Mouse (Mus musculus) MEL (cell line): ENCODE results near the gene Slc25a17. TPM values are rescaled to one million over a fixed set of nuclear protein-coding genes. Genes with fewer than 3 reads are reported as not detected.
A peak's percentile ranks its signal among the peaks of the same experiment; 100 is the strongest.

Experiments used
- DNase-seq: peaks from one replicate; pipeline ENCODE4 v3.0.0; 2011; ENCODE audit warnings: low read depth, low spot score
- H3K27ac ChIP-seq: 2 replicates; pipeline ENCODE4 v1.5.1; 2012; ENCODE audit warnings: low read depth, mild to moderate bottlenecking, control low read depth, low read length, moderate library complexity; ENCODE audit not compliant: control insufficient read depth
- H3K27me3 ChIP-seq, 2 experiments: fragments of 150-350 bp in 1 of 2; sonication (generic) in 1 of 2; 2 replicates each; pipeline ENCODE4 v1.6.1; 2012; ENCODE audit warnings: low read length in 2 of 2, mild to moderate bottlenecking in 2 of 2, improper control_type of control experiment in 1 of 2, moderate library complexity in 1 of 2; ENCODE audit not compliant: insufficient read depth in 2 of 2, control insufficient read depth in 1 of 2
- H3K36me3 ChIP-seq, 2 experiments: 2 replicates each; pipeline ENCODE4 v1.6.1; 2012 to 2014; ENCODE audit warnings: low read length in 2 of 2, improper control_type of control experiment in 1 of 2, inconsistent platforms in 1 of 2, mild to moderate bottlenecking in 1 of 2; ENCODE audit not compliant: insufficient read depth in 2 of 2, control insufficient read depth in 1 of 2
- H3K4me1 ChIP-seq, 2 experiments: fragments of 150-350 bp in 1 of 2; sonication (generic) in 1 of 2; 2 replicates each; pipeline ENCODE4 v1.6.1; 2012; ENCODE audit warnings: low read length in 2 of 2, improper control_type of control experiment in 1 of 2, mild to moderate bottlenecking in 1 of 2; ENCODE audit not compliant: insufficient read depth in 2 of 2, control insufficient read depth in 1 of 2
- H3K4me3 ChIP-seq, 2 experiments: fragments of 150-350 bp in 1 of 2; sonication (generic) in 1 of 2; 2 replicates each; pipeline ENCODE4 v1.5.1; 2012; ENCODE audit warnings: low read depth in 2 of 2, low read length in 2 of 2, mild to moderate bottlenecking in 2 of 2, moderate library complexity in 2 of 2, control low read depth in 1 of 2, improper control_type of control experiment in 1 of 2; ENCODE audit not compliant: control insufficient read depth in 1 of 2, insufficient read depth in 1 of 2
- H3K79me2 ChIP-seq: 2 replicates; pipeline ENCODE4 v1.6.1; 2012; ENCODE audit warnings: mild to moderate bottlenecking, low read length, moderate library complexity; ENCODE audit not compliant: control insufficient read depth, poor library complexity, insufficient read depth
- H3K9ac ChIP-seq: 2 replicates; pipeline ENCODE4 v1.6.1; 2012; ENCODE audit warnings: low read depth, mild to moderate bottlenecking, control low read depth, low read length, moderate library complexity; ENCODE audit not compliant: control insufficient read depth, poor library complexity, severe bottlenecking
- H3K9me3 ChIP-seq: fragments of 150-350 bp; sonication (generic); replicated peaks from 2 replicates; pipeline ENCODE4 v1.6.1; 2012; ENCODE audit warnings: mild to moderate bottlenecking, low read length, improper control_type of control experiment, moderate library complexity; ENCODE audit not compliant: insufficient read depth
- BHLHE40 ChIP-seq: IDR thresholded peaks from 2 replicates; pipeline ENCODE4 v1.6.1; 2012; ENCODE audit warnings: low read depth, mild to moderate bottlenecking, inconsistent platforms, low read length, improper control_type of control experiment, borderline replicate concordance
- CHD2 ChIP-seq: IDR thresholded peaks from 2 replicates; pipeline ENCODE4 v1.6.1; 2011; ENCODE audit warnings: low read length, improper control_type of control experiment
- CTCF ChIP-seq, 3 experiments: IDR thresholded peaks in 2 of 3; conservative IDR thresholded peaks in 1 of 3; 2 replicates each; pipeline ENCODE4 v1.5.1; 2011 to 2012; ENCODE audit warnings: low read length in 3 of 3, low read depth in 2 of 3, mild to moderate bottlenecking in 2 of 3, improper control_type of control experiment in 1 of 3, inconsistent platforms in 1 of 3, mixed read lengths in 1 of 3, moderate library complexity in 1 of 3; ENCODE audit not compliant: control insufficient read depth in 1 of 3, insufficient read depth in 1 of 3, poor library complexity in 1 of 3, severe bottlenecking in 1 of 3
- E2F4 ChIP-seq: IDR thresholded peaks from 2 replicates; pipeline ENCODE4 v1.6.1; 2011; ENCODE audit warnings: low read depth, low read length, improper control_type of control experiment, borderline replicate concordance
- ELF1 ChIP-seq: IDR thresholded peaks from 2 replicates; pipeline ENCODE4 v1.6.1; 2014; ENCODE audit warnings: low read depth, mild to moderate bottlenecking, inconsistent platforms, low read length, improper control_type of control experiment, moderate library complexity
- EP300 ChIP-seq, 2 experiments: IDR thresholded peaks; 2 replicates each; pipeline ENCODE4 v1.6.1; 2011; ENCODE audit warnings: improper control_type of control experiment in 2 of 2, low read length in 2 of 2, low read depth in 1 of 2, mild to moderate bottlenecking in 1 of 2
- ETS1 ChIP-seq: IDR thresholded peaks from 2 replicates; pipeline ENCODE4 v1.6.1; 2012; ENCODE audit warnings: low read depth, mild to moderate bottlenecking, inconsistent platforms, low read length, improper control_type of control experiment, moderate library complexity
- HCFC1 ChIP-seq: IDR thresholded peaks from 2 replicates; pipeline ENCODE4 v1.6.1; 2012; ENCODE audit warnings: low read depth, mild to moderate bottlenecking, inconsistent platforms, low read length, improper control_type of control experiment, moderate library complexity
- JUND ChIP-seq: IDR thresholded peaks from 2 replicates; pipeline ENCODE4 v1.6.1; 2011; ENCODE audit warnings: low read depth, mild to moderate bottlenecking, improper control_type of control experiment, low read length
- KAT2A ChIP-seq: conservative IDR thresholded peaks from 2 replicates; pipeline ENCODE4 v1.6.1; 2012; ENCODE audit warnings: low read depth, low read length, improper control_type of control experiment, inconsistent platforms
- MAX ChIP-seq: IDR thresholded peaks from 2 replicates; pipeline ENCODE4 v1.6.1; 2011; ENCODE audit warnings: low read length, improper control_type of control experiment
- MEF2A ChIP-seq: IDR thresholded peaks from 2 replicates; pipeline ENCODE4 v1.6.1; 2014; ENCODE audit warnings: low read depth, mild to moderate bottlenecking, inconsistent platforms, low read length, improper control_type of control experiment; ENCODE audit not compliant: poor library complexity, insufficient replicate concordance, severe bottlenecking; ENCODE audit errors: extremely low read depth
- MYC ChIP-seq: IDR thresholded peaks from 2 replicates; pipeline ENCODE4 v1.6.1; 2011; ENCODE audit warnings: low read depth, mild to moderate bottlenecking, low read length, improper control_type of control experiment, moderate library complexity
- NRF1 ChIP-seq: IDR thresholded peaks from 2 replicates; pipeline ENCODE4 v1.6.1; 2014; ENCODE audit warnings: low read depth, mild to moderate bottlenecking, inconsistent platforms, low read length, improper control_type of control experiment, moderate library complexity; ENCODE audit not compliant: poor library complexity, insufficient read depth, severe bottlenecking
- POLR2A ChIP-seq, 2 experiments: IDR thresholded peaks; 2 replicates each; pipeline ENCODE4 v1.6.1; 2011 to 2012; ENCODE audit warnings: low read length in 2 of 2, mild to moderate bottlenecking in 2 of 2, control low read depth in 1 of 2, improper control_type of control experiment in 1 of 2, low read depth in 1 of 2, moderate library complexity in 1 of 2; ENCODE audit not compliant: control insufficient read depth in 1 of 2, insufficient read depth in 1 of 2, poor library complexity in 1 of 2
- POLR2AphosphoS5 ChIP-seq: IDR thresholded peaks from 2 replicates; pipeline ENCODE4 v1.6.1; 2012; ENCODE audit warnings: low read depth, borderline replicate concordance, mild to moderate bottlenecking, inconsistent platforms, low read length, moderate library complexity, mixed read lengths
- RAD21 ChIP-seq: IDR thresholded peaks from 2 replicates; pipeline ENCODE4 v1.6.1; 2011; ENCODE audit warnings: mild to moderate bottlenecking, low read depth, low read length, improper control_type of control experiment
- RCOR1 ChIP-seq: IDR thresholded peaks from 2 replicates; pipeline ENCODE4 v1.6.1; 2012; ENCODE audit warnings: low read depth, mild to moderate bottlenecking, inconsistent platforms, low read length, improper control_type of control experiment
- SIN3A ChIP-seq: IDR thresholded peaks from 2 replicates; pipeline ENCODE4 v1.6.1; 2012; ENCODE audit warnings: low read length, improper control_type of control experiment, inconsistent platforms
- SMC3 ChIP-seq: IDR thresholded peaks from 2 replicates; pipeline ENCODE4 v1.6.1; 2011; ENCODE audit warnings: low read depth, low read length, improper control_type of control experiment
- TAL1 ChIP-seq: IDR thresholded peaks from 2 replicates; pipeline ENCODE4 v1.6.1; 2012; ENCODE audit warnings: mild to moderate bottlenecking, inconsistent platforms, low read length, moderate library complexity, mixed read lengths
- TBP ChIP-seq: IDR thresholded peaks from 2 replicates; pipeline ENCODE4 v1.8.0; 2011; ENCODE audit warnings: low read depth, low read length, improper control_type of control experiment
- TCF12 ChIP-seq: IDR thresholded peaks from 2 replicates; pipeline ENCODE4 v1.6.1; 2014; ENCODE audit warnings: low read depth, mild to moderate bottlenecking, inconsistent platforms, low read length, improper control_type of control experiment, moderate library complexity
- UBTF ChIP-seq: IDR thresholded peaks from 2 replicates; pipeline ENCODE4 v1.6.1; 2012; ENCODE audit warnings: low read depth, mild to moderate bottlenecking, inconsistent platforms, low read length, improper control_type of control experiment, moderate library complexity, borderline replicate concordance; ENCODE audit not compliant: insufficient read depth
- USF1 ChIP-seq: IDR thresholded peaks from 2 replicates; pipeline ENCODE4 v1.6.1; 2014; ENCODE audit warnings: low read depth, mild to moderate bottlenecking, inconsistent platforms, low read length, improper control_type of control experiment, moderate library complexity
- USF2 ChIP-seq, 2 experiments: IDR thresholded peaks; 2 replicates each; pipeline ENCODE4 v1.6.1; 2011 to 2012; ENCODE audit warnings: improper control_type of control experiment in 2 of 2, low read length in 2 of 2, borderline replicate concordance in 1 of 2, inconsistent platforms in 1 of 2, low read depth in 1 of 2, mild to moderate bottlenecking in 1 of 2; ENCODE audit not compliant: insufficient read depth in 1 of 2
- ZC3H11A ChIP-seq: IDR thresholded peaks from 2 replicates; pipeline ENCODE4 v1.6.1; 2012; ENCODE audit warnings: low read depth, mild to moderate bottlenecking, inconsistent platforms, low read length, improper control_type of control experiment
- polyA plus RNA-seq, 2 experiments: library from polyadenylated mRNA; stranded (reverse) in 1 of 2; unstranded in 1 of 2; fragments of >175 nt in 1 of 2; fragments of >200 nt in 1 of 2; gene quantifications; 2 replicates each; pipeline versions ENCODE4 v1.2.1 to v1.2.4; 2012; ENCODE audit warnings: low replicate concordance in 2 of 2, low read depth in 1 of 2; ENCODE audit not compliant: insufficient read length in 2 of 2, insufficient read depth in 1 of 2, missing spikeins in 1 of 2
- total RNA-seq: library from RNA; depleted of rRNA; stranded (reverse); fragments of 300-350 nt; gene quantifications from 2 replicates; pipeline ENCODE4 v1.2.3, GENCODE M21; 2012

Slc25a17 gene
- total and polyA plus RNA-seq, 3 experiments, result 40.6 to 64.1 TPM; not detected in 1

- H3K27me3 ChIP-seq, result no peaks in the 10 kb centered on the region
- no peak overlapping the region for H3K9ac ChIP-seq
- H3K36me3 ChIP-seq, result peaks cover 0 to 9% of the 10 kb centered on the region in 2 experiments; a peak in 2 of 4 replicates
- TF ChIP-seq TAL1, result no peak
- TF ChIP-seq, all 39 proteins: peak for 0
- H3K4me1 ChIP-seq, result peaks cover 5 to 8% of the 10 kb centered on the region in 2 experiments; a peak in 3 of 4 replicates
- no peak for DNase-seq
- no peaks in the 10 kb centered on the region for H3K9me3 ChIP-seq
- H3K4me3 ChIP-seq, result no peak overlapping the region
- peaks cover 8% of the 10 kb centered on the region for H3K79me2 ChIP-seq
- no peak overlapping the region for H3K27ac ChIP-seq
Observed at GRCm38 (mm10) chr15:81356946-81357345, 3.7 kb downstream of the Slc25a17 start.

GRCm38 (mm10) chr15:81355146-81355761 lies 5.4 kb downstream of the Slc25a17 start:
- no peak; the same call in 1 of the 2 replicates for TF ChIP-seq SIN3A
- TF ChIP-seq TAL1, result no peak
- no peak for TF ChIP-seq MEF2A
- no peak for TF ChIP-seq BHLHE40
- TF ChIP-seq CHD2, result no peak
- peak; percentile 53 for TF ChIP-seq RAD21
- no peak for TF ChIP-seq USF2 (IDR thresholded peaks at IDR 0.05; ENCODE audit: borderline replicate concordance in 1 of 2, insufficient read depth in 1 of 2, low read depth in 1 of 2, low read length in 2 of 2)
- TF ChIP-seq USF1, result peak; percentile 17; the same call in 1 of the 2 replicates
- TF ChIP-seq NRF1, result no peak
- peak; percentile 49 for TF ChIP-seq SMC3
- TF ChIP-seq E2F4, result no peak
- 0 out of 2 replicates have a peak, but pooled peaks have one; percentile 41 for TF ChIP-seq HCFC1
- TF ChIP-seq TCF12, result no peak
- no peak for TF ChIP-seq EP300 (IDR thresholded peaks at IDR 0.05; ENCODE audit: low read depth in 1 of 2, low read length in 2 of 2)
- peak; percentile 34; the same call in 1 of the 2 replicates for TF ChIP-seq ZC3H11A
- no peak for TF ChIP-seq ELF1
- TF ChIP-seq ETS1, result no peak
- TF ChIP-seq KAT2A, result no peak
- 0 out of 2 replicates have a peak, but pooled peaks have one; percentile 39 for TF ChIP-seq MYC
- peak; percentile 22; the same call in 1 of the 2 replicates for TF ChIP-seq MAX
- peak; percentile 31 to 96 (median 71) for TF ChIP-seq CTCF (IDR thresholded peaks at IDR 0.05 in 2 of 3, conservative IDR thresholded peaks at IDR 0.05 in 1 of 3; ENCODE audit: control insufficient read depth in 1 of 3, insufficient read depth in 1 of 3, low read depth in 2 of 3, low read length in 3 of 3, poor library complexity in 1 of 3, severe bottlenecking in 1 of 3)
- TF ChIP-seq UBTF, result no peak
- no peak for TF ChIP-seq POLR2AphosphoS5
- no peak for TF ChIP-seq TBP
- no peak for TF ChIP-seq RCOR1
- TF ChIP-seq POLR2A (IDR thresholded peaks at IDR 0.05; ENCODE audit: control insufficient read depth in 1 of 2, insufficient read depth in 1 of 2, low read depth in 1 of 2, low read length in 2 of 2, poor library complexity in 1 of 2), result no peak
- TF ChIP-seq JUND, result no peak
- H3K27me3 ChIP-seq, result no peaks in the 10 kb centered on the region
- H3K4me3 ChIP-seq, result no peak overlapping the region
- no peak overlapping the region for H3K27ac ChIP-seq
- peaks cover 0 to 5% of the 10 kb centered on the region in 2 experiments; a peak in 2 of 4 replicates for H3K36me3 ChIP-seq
- peak; percentile 84 for DNase-seq
- no peaks in the 10 kb centered on the region for H3K9me3 ChIP-seq
- no peak overlapping the region for H3K9ac ChIP-seq
- H3K4me1 ChIP-seq, result peaks cover 2 to 5% of the 10 kb centered on the region in 2 experiments; a peak in 2 of 4 replicates
- H3K79me2 ChIP-seq, result peaks cover 5% of the 10 kb centered on the region
